Mouse (Mus musculus): ENCODE measurements around the gene Chst12.

Chst12 gene

GRCm38 (mm10) chr5:140505208-140505780 is at the start of gene Chst12:
Gene Chst12 (plus strand): TSS chr5:140505550.
- peak; percentile 99 for DNase-seq (ENCODE audit: low read depth, low spot score)

- DNase-seq (ENCODE audit: low read depth, low spot score): no peak
Measured at GRCm38 (mm10) chr5:140461476-140461875, 43.9 kb upstream of the Chst12 start.

DNA sequence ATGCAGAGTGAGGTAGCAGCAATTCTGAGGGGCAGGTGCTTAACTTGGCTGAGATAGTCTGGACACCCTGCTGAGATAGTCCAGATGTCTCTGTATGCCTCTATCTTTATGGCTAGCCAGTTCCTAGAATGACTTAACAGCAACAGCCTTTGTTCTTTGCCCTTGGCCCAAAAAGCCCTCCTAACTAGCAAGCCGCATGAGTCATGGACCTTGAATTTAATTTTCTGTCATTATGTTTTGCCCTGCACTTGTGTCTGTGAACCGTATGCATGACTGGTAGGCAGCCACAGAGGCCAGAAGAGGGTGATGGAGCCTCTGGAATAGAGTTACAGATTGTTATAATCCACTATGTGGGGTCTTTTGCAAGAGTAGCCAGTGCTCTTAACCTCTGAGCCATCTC is 42.2 kb upstream of the Chst12 start:
- DNase-seq (ENCODE audit: low read depth, low spot score): peak; percentile 33

- peak; percentile 71 for DNase-seq (ENCODE audit: low read depth, low spot score)
Measured at GRCm38 (mm10) chr5:140464943-140465342, 40.4 kb upstream of the Chst12 start.

GRCm38 (mm10) chr5:140472336-140472735 is 33.0 kb upstream of the Chst12 start:
- peak; percentile 80 for DNase-seq (ENCODE audit: low read depth, low spot score)

DNA sequence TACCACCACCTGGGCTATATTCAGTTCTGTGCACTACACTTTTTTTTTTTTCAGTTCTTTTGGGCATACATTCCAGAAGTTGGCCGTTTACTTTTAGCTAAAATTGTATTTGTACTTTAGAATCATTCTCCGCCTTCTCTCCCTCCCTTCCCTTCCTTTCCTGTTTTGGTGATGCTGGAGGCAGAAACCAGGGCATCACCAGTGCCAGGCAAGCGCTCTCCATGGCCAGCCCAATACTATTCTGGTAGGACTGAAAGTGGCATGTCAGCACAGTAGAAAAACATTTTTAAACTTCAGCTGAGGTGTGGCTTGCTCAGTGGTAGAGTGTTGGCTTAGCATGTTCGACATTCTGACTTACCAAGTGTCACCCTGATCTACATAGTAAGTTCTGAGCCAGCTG is 23.9 kb upstream of the Chst12 start:
- DNase-seq (ENCODE audit: low read depth, low spot score): no peak

DNA sequence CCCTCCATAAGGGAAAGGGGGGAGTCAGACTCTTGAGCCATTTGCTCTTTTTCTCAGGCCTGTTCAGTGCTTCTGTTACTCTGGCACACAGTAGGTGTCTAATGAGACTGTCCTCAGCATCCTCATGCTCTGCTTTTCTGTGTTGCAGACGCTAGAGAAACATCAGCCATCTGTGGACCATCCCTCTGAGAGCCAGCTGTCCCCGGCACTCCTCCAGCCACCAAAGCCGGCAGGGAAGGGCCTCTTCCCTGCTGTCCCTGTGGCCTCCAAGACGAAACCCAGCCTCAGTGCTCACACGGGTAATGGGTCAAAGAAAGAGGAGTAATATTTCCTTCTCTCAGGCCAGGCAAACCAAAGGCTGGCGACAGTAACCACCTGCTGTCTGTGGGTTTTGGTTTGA is 14.2 kb upstream of the Chst12 start:
- DNase-seq (ENCODE audit: low read depth, low spot score): no peak

GRCm38 (mm10) chr5:140492684-140493233 is 12.6 kb upstream of the Chst12 start:
- peak; percentile 87 for DNase-seq (ENCODE audit: low read depth, low spot score)

GRCm38 (mm10) chr5:140498176-140498575 is 7.2 kb upstream of the Chst12 start:
- no peak for DNase-seq (ENCODE audit: low read depth, low spot score)

DNA sequence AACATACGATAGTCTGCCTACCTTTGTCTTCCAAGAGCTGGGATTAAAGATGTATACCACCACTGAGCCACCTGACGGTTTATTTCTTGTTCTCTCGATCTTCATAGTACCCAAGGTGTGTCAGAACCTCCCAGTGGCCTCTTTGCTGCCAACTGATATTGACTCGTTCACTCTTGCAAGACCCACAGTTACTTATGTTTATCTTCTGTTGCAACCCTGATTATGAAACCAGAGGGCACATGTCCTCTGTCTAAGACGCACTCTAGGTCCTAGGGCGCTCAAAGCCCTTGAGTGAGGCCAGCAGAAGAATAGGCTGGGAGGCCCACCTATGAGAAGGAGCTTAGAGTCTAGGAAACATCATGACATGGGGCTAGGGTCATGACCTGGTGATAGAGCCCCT is 4.6 kb upstream of the Chst12 start:
- DNase-seq (ENCODE audit: low read depth, low spot score): no peak

GRCm38 (mm10) chr5:140501982-140502836 is 3.1 kb upstream of the Chst12 start:
- peak; percentile 53 for DNase-seq (ENCODE audit: low read depth, low spot score)

DNA sequence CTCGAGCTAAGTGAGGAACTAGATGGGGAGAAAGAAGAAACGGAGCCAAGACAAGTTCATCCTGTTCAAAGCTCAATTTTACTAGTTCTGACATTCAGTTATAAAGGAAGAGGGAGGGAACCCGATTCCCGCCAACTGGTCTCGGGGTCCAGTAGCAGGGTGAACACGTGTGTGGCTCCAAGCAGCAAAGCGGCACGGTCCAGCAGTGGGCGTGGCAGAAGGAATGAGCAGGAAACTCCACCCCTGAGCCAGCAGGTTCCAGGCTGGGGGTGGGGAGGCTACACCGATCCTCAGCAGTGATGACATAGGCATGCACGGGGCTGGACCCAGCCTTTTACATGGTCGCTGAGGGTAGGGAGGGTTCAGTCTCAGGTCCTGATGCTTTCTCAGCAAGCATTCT is 2.4 kb upstream of the Chst12 start:
- DNase-seq (ENCODE audit: low read depth, low spot score): peak; percentile 77

GRCm38 (mm10) chr5:140506096-140506794 is 895 bp downstream of the Chst12 start:
- no peak for DNase-seq (ENCODE audit: low read depth, low spot score)

DNA sequence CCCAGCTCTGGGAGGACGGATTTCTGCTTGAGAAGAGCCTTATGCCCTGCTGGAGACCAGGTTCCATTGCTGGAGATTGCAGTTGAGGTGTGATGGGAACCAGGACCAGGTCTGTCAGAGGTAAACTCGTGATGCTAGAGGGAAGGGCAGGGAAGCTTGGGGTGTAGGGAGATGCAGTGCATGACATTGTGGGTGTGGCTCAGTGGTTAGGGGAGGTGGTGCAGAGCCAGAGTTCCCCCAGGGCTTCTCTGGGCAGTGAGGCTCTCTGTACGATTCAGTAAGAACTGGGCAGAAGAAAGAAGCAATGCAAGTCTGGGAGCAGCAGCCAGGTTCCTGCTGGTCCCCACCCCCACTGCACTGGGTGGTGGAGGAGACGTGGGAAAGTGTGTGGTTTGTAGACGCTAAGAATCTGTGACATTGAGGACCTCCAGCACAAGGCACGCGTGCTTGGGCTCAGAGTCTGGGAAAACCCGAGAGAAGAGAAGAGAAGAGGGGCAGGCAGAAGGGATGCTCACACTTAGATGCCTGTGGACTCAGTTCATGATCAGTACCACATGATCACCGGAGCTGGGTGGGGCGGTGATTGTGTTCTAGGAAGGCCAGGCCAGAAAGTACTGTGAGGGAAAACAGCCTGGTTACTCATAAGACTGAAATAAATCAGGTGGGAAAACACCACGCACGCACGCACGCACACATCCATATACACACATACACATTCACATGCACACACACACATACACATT is 2.3 kb downstream of the Chst12 start:
- no peak for DNase-seq (ENCODE audit: low read depth, low spot score)

GRCm38 (mm10) chr5:140508686-140509085 is 3.3 kb downstream of the Chst12 start:
- DNase-seq (ENCODE audit: low read depth, low spot score): no peak

DNA sequence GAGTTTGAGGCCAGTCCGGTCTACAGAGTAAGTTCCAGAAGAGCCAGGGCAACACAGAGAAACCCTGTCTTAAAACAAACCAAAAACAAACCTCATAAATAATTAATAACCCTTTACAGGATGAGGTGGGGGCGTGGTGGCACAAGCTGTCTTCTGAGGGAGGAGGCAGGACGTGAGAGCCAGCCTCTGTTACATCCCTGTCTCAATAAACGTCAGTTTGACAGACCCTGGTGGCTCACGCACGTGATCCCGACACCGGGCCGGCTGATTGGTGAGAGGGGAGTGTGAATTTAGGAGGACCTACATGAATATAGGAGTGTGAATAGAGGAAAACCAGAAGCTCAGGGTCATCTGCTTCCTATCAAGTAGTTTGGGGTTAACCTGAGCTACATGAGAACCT is 3.9 kb downstream of the Chst12 start:
- DNase-seq (ENCODE audit: low read depth, low spot score): peak; percentile 42

DNA sequence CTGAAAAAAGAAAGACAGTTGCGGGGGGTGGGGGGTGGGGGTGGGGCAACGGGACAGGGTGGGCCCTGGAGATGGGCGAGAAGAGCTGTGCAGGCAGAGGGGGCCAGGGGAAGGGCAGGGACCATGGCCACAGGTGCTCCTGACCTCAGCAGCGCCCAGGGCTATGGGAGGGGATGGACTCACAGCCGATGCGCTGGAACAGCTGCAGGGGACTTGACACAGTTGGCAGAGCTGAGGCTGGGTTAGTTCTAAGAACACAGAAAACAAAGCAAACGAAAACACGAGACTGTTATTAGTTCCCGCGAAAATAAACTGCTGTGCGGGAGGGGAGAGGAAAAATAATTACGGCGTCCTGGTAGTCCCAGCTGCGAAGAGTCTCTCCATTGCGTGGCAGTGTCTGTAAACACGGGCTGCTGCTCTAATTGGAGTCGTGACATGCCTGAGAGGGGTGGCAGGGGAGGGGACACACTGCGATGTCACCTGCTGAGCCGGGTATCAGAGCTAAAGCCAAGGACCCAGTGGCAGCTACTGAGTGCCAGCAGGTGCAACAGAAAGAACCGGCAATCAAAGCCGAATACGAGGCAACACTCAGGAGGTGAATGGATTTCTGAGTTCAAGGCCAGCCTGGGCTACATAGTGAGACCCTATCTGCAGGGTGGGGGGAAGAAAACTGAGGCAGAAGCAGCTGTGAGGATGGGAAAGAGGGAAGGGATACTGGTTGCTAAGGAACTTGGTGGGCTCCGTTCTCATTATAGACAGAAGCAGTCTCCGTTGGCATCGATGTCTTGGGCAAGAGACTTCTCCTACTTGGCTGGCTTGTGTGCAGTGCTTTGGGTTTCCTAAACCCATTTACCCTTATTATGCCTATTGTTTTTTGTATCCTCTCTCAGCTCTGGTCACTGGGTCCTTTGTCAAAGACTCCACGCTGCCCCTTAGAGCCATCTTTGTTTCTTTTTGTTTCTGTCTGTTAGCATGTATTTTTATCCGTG is 5.0 kb downstream of the Chst12 start:
- no peak for DNase-seq (ENCODE audit: low read depth, low spot score)

- peak; percentile 48 for DNase-seq (ENCODE audit: low read depth, low spot score)
Measured at GRCm38 (mm10) chr5:140513921-140514320, 8.6 kb downstream of the Chst12 start.

DNA sequence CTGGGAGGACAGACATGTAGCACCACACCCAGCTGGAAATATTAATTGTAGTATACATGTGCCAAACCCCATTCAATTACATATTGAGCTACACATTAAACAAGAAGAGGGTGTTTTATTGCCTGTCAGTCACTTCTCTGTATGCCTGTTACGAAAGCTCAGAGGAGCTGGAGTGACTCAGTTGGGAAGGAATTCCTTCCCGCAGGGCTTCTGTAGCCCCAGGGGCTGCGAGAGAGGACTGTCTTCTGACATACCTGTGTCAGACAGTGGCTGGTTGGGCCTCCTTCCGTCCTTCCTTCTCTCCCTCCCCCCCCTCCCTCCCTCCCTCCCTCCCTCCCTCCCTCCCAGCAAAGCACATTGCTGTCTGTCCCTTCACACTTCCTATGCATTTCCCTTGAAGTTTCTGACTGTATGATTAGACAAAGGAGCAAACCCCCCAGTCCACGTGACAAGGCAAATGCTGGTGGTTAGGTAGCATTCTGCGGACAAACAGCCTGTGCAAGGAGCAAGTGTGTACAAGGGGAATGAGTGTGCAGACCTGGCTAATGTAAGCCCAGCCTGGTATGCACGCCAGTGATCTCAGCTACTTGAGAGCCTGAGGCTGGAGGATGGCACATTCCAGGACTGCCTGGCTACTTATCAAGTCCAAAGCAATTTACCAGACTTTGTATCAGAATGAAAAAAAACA is 9.6 kb downstream of the Chst12 start:
- peak; percentile 92 for DNase-seq (ENCODE audit: low read depth, low spot score)
